Mouse (Mus musculus) brain, embryonic 18.5 days (tissue): ENCODE measurements around the gene Pxmp2.

Experiments
- DNase-seq: peaks from one replicate; pipeline ENCODE4 v3.0.0-alpha.2; 2012; ENCODE audit warnings: low read depth, low spot score

The Pxmp2 gene

DNA sequence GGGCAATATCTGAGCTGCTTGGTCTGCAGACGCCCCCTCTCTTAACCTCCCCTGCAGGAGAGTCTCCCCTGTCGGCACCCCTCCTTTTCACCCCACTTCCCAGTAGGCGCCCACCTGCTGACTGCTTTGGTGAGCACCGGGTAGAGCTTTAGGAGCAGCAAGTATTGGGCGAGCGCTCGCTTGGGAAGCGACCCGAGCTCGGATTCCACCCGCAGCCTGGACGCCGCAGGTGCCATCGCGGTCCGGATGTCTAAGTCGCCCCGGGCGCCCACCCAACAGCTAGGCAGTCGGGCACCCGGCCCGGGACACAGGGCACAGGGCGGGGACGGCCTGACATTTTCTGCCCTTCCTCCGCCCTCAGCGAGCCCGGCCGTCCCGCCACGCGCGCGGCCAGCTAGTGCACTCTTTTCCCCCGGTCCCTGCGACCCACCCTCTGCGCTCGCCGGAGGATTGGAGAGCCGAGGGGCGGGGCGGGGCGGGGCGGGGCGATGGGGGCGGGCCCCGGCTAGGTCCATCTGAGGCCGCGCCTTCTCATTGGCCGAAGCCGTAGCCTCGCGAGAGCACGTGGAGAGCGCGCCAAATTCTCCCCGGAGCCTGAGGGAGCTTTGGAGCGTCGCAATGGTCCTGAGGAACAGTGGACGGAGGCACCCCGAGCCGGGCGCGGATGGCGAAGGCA, at the start of gene Pxmp2, which contains the start of gene Pole:
Gene Pxmp2, minus strand, starts transcription at position 417 of the 676 bp plus-strand sequence.
Gene Pole, plus strand, starts transcription at position 537 of the 676 bp plus-strand sequence.
- DNase-seq: peak; percentile 68

DNA sequence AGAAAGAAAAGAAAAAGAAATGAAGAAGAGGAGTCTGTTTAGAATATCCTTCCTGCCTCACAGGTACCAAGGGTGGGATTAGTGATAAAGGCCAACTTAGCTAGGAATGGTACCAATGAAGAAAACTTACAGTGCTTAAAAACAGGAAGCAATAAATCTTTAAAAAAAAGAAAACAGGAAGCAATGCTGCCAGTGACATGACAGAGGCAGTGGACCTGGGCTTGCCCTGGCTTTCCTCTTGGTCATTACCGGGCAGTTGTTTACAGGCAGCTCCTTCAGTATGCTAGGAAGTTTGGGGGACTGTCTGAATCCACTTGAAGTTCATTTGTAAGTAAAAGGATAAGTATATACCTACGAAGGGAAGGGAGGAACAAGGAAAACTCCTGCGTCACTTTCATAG, 44.5 kb upstream of the Pxmp2 start:
- DNase-seq: no peak

DNA sequence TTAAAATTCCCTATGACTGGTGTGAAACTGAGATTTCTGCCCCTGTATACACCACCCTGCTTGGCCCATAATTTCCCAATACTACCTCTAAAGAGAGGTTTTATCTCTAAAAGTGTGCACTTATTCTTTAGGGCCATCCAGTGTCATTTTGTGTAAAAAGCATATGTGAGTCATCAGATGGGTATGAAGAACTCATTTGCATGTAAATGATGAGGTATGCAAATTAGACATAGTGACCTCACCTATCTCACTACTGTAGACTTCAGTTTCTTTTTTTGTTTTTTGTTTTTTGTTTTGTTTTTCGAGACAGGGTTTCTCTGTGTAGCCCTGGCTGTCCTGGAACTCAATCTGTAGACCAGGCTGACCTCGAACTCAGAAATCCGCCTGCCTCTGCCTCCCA, 27.1 kb upstream of the Pxmp2 start:
- no peak for DNase-seq

DNA sequence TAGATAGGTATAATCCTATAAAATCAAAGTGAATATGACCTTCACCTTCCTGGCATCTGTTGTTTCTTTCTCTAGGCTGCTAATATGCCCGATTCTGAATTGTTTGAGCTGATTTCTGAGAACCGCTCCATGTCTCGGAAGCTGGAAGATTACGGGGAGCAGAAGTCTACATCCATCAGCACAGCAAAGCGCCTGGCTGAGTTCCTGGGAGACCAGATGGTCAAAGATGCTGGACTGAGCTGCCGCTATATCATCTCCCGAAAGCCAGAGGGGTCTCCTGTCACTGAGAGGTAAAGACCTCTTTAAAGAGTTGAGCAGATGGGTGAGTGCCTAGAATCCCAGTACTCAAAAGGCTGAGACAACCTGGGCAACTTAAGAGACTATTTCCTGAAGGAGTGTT, 22.9 kb upstream of the Pxmp2 start:
- DNase-seq: no peak

DNA sequence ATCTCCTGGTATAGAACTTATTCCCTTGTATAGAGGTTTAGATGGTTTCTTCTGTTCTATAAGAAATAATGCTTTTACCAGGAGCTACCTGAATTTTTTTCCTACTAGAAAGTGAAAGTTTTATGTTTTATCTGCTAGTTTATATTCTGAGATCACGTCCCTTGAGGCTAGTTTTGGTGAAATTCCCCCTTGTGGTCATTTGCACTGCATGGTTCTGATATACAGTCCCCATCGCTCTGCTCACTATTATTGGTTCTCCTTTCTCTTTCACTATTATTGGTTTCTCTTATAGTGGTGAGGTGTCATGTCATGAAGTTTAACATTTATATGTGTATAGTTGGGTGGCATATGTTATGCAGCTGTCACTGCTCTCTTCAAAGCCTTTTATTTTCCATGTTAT, 14.6 kb upstream of the Pxmp2 start:
- no peak for DNase-seq

GRCm38 (mm10) chr5:110296637-110297036, 10.7 kb upstream of the Pxmp2 start:
- DNase-seq: no peak

DNA sequence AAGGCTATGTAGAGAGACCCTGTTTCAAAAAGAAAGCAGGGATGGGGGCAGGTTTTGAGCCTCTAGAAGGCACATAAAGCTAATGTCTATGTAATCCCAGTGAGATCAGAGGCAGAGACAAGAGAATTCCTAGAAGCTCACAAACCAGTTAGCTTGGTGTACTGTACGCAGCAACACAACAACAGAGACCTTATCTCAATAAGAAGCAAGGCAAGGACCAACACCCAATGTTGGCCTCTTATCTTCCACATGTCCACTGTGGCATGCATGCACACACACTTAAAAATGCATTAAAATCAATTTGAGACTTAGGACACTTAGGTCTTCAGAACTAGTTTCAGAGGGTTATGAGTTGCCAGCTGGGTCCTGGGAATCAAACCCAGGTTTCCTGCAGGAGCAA, 5.7 kb upstream of the Pxmp2 start:
- DNase-seq: no peak

DNA sequence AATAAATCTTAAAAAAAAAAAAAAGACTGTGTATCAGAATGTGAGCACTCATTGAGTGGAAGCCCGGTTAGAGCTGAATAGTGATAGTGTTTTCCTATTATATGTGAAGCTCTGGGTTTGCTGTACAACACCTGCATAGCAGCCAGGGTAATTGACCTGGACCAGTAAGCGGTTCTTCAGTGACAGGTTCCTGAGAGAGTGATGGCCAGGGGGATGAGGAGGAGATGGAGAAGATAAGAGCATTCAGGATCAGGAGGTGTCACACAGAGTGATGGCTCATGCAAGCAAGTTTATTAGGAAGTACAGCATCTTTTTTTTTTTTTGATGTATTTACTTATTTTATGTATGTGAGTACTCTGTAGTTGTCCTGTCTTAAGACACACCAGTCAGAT, 1.1 kb upstream of the Pxmp2 start:
- no peak for DNase-seq

GRCm38 (mm10) chr5:110286446-110287083, 579 bp upstream of the Pxmp2 start:
- no peak for DNase-seq

DNA sequence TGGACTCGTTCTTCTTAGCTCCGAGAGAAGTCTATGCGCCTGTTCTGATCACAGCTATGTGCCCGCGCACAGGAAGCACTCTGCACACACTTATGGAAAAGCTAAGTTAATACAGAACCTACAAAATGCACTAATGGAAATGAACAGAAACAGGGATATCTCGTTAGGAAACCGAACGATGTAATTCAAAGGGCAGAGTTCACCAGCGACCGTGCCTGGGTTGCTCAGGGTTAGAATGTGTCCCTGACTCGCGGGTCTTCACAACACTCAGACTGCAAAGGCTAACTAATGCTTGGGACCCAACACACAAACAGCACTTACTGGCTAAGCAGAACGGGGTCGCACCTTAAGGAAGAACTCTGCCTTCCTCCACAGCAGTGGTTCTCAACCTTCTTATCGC, 830 bp downstream of the Pxmp2 start:
- DNase-seq: no peak

DNA sequence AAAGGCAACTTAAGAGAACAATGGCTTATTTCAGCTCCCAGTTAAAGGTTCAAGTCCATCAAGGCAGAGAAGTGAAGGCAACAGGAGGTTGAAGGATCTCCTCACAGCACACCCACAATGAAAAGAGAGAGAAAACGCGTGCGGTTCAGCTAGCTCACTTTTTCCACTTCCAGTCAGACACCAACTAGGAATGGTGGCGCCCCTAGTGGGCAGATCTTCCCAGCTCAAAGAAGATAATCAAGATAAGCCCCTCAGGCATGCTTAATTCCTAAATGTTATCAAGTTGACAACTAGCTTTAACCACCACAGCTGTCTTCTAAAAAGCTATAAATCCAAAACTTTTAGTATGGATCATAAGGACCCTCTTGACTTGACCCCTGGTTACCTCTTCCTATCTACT, 1.4 kb downstream of the Pxmp2 start:
- no peak for DNase-seq

GRCm38 (mm10) chr5:110281984-110282383, 4.0 kb downstream of the Pxmp2 start:
- DNase-seq: no peak

DNA sequence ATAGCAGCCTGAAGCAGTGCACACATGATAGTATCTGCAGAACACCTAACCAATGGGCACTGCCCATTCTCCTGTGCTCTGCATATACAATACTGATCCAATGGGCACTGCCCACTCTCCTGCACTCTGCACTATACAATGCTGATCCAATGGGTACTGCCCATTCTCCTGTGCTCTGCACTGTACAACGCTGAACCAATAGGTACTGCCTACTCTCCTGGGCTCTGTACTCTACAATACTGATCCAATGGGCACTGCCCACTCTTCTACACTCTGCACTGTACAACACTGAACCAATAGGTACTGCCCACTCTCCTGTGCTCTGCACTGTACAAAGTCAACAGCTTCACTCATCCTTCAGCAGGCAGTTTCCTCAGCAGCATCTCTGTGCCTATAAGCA, 9.1 kb downstream of the Pxmp2 start:
- DNase-seq: no peak

- DNase-seq: no peak
Measured at GRCm38 (mm10) chr5:110276391-110276790, 9.6 kb downstream of the Pxmp2 start.

DNA sequence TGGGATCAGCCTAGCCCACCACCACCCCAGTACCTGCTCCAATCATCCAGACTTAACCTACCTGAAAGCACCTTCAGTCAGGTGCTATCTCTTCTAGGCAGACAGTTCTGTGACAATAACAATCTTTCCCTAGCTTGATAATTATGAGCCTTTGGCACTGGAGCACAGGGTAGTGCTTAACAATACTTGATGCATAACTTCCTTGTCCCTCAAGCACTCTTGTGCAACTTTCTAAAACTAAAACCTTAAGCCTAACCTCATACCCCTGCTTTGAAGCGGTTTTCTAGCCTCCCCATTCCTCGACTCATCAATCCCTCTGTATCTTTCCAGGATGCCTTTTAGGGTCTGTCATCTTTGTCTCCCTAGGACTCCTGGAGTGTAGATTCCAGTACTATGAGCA, 11.1 kb downstream of the Pxmp2 start:
- no peak for DNase-seq

DNA sequence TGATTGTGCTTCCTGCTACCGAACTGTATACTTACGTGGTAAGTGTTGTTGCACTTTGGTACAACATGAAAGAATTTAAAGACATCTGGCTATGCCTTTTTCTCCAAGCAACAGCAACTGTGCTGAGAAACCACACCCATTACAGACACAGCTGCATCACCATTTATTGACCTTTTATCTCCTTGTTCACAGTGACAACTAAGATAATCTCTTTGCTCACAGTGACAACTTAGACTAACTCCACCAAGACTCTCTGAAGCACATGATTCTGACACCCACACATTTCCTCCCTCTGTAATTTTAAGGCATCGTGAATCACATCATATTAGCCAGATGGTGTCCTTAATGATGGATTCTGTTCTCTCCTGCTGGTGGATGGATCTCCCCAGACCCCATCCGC, 11.8 kb downstream of the Pxmp2 start:
- no peak for DNase-seq

GRCm38 (mm10) chr5:110270242-110270641, 15.7 kb downstream of the Pxmp2 start:
- DNase-seq: no peak

DNA sequence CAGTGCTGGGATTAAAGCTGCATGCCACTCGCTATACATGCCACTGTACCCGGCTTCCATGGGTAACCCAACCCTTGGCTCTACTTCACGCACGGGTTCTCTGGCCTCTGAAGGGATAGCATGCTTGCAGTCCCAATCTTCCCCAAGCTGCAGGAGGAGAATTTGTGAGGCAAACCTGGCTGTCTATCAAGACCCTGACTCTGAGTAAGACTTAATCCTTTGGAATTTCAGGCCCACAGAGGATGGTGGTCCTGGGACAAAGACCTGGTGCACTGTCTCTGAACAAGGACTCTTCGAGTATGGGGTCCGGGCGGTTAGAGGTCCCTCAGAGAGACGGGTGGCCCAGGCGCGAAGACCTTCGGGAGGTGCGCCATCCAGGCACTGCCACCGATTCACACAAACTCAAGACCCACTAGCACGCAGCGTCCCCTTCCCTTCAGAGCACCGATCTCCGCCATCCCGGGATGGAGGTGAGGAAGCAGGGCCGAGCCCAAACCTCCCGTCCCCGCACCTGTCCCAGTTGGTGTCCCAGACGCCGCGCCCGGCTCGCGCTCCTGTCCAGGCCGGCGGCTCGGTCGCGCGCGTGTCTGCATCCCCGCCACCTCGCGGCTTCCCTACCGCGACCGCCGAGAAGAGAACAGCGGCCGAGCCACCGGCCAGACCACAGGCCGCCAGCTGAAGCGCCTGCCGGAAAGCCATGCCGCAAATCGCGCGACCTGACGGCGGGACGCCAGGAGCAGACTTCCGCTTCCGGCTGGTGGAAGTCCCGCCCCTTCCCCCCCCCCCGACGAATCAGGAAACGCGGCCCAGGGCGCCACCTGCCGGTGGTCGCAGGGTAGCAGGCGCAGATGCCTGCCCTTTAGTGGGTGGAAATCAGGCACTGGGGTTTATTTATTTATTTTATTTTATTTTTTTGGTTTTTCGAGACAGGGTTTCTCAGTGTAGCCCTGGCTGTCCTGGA, 16.6 kb downstream of the Pxmp2 start, which contains the start of gene Pgam5:
Gene Pgam5, minus strand, starts transcription at position 773 of the 961 bp plus-strand sequence.
- DNase-seq: peak; percentile 66

GRCm38 (mm10) chr5:110266941-110267340, 19.0 kb downstream of the Pxmp2 start:
- no peak for DNase-seq

DNA sequence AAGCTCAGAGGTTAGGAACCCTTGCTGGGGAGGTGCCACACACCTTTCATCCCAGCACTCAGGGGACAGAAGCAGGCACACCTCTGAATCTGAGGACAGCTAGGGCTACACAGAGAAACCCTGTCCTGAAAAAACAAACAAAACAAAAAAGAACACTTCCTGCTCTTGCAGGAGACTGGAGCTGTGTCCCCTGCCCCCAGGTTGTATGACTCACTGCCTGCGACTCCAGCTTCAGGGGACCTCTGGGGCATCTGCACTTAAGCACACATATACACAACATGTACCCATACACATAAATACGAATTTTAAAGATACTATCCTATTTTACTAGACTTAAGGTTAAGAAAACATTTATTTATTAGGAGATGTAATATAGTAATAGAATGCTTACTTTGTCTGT, 41.9 kb downstream of the Pxmp2 start:
- DNase-seq: no peak

- no peak for DNase-seq
Measured at GRCm38 (mm10) chr5:110232346-110232745, 53.6 kb downstream of the Pxmp2 start.

DNA sequence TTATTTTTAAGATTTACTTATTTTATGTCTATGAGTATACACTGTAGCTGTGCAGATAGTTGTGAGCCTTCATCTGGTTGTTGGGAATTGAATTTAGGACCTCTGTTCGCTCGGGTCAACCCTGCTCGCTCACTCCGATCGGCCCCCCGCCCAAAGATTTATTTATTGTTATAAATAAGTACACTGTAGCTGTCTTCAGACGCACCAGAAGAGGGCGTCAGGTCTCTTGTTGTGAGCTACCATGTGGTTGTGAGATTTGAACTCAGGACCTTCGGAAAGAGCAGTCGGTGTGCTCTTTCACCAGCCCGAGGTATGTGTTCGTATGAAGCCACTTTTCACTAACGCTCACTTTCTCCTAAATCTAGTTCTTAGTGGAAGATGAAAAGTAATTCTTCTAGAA, 54.3 kb downstream of the Pxmp2 start:
- no peak for DNase-seq
